Mouse (Mus musculus): Measurements from ENCODE around the gene Med21.

Med21 gene

GRCm38 (mm10) chr6:146642276-146643183, at the start of gene Med21, which contains the start of gene Tm7sf3:
Gene Med21, plus strand, starts transcription at chr6:146642547.
Gene Tm7sf3, minus strand, starts transcription at chr6:146642824.
- DNase-seq (ENCODE audit: low read depth, low spot score), result peak; percentile 97

- no peak for DNase-seq (ENCODE audit: low read depth, low spot score)
Measured at GRCm38 (mm10) chr6:146602601-146603000, 39.7 kb upstream of the Med21 start.

- DNase-seq (ENCODE audit: low read depth, low spot score), result no peak
Measured at GRCm38 (mm10) chr6:146603651-146604050, 38.7 kb upstream of the Med21 start.

- DNase-seq (ENCODE audit: low read depth, low spot score), result no peak
Measured at GRCm38 (mm10) chr6:146611385-146611784, 31.0 kb upstream of the Med21 start.

GRCm38 (mm10) chr6:146611897-146612296, 30.4 kb upstream of the Med21 start:
- DNase-seq (ENCODE audit: low read depth, low spot score), result no peak

GRCm38 (mm10) chr6:146612736-146613135, 29.6 kb upstream of the Med21 start:
- DNase-seq (ENCODE audit: low read depth, low spot score), result no peak

GRCm38 (mm10) chr6:146613907-146614306, 28.4 kb upstream of the Med21 start:
- no peak for DNase-seq (ENCODE audit: low read depth, low spot score)

GRCm38 (mm10) chr6:146614541-146614940, 27.8 kb upstream of the Med21 start:
- no peak for DNase-seq (ENCODE audit: low read depth, low spot score)

GRCm38 (mm10) chr6:146615891-146616290, 26.5 kb upstream of the Med21 start:
- no peak for DNase-seq (ENCODE audit: low read depth, low spot score)

GRCm38 (mm10) chr6:146616670-146617069, 25.7 kb upstream of the Med21 start:
- no peak for DNase-seq (ENCODE audit: low read depth, low spot score)

GRCm38 (mm10) chr6:146628123-146628522, 14.2 kb upstream of the Med21 start:
- no peak for DNase-seq (ENCODE audit: low read depth, low spot score)

GRCm38 (mm10) chr6:146629781-146630756, 12.3 kb upstream of the Med21 start:
- no peak for DNase-seq (ENCODE audit: low read depth, low spot score)

- DNase-seq (ENCODE audit: low read depth, low spot score), result no peak
Measured at GRCm38 (mm10) chr6:146630961-146631360, 11.4 kb upstream of the Med21 start.

- DNase-seq (ENCODE audit: low read depth, low spot score), result no peak
Measured at GRCm38 (mm10) chr6:146631847-146632246, 10.5 kb upstream of the Med21 start.

GRCm38 (mm10) chr6:146632403-146632802, 9.9 kb upstream of the Med21 start:
- no peak for DNase-seq (ENCODE audit: low read depth, low spot score)

GRCm38 (mm10) chr6:146633097-146633496, 9.2 kb upstream of the Med21 start:
- DNase-seq (ENCODE audit: low read depth, low spot score), result no peak

- no peak for DNase-seq (ENCODE audit: low read depth, low spot score)
Measured at GRCm38 (mm10) chr6:146633629-146634014, 8.7 kb upstream of the Med21 start.

GRCm38 (mm10) chr6:146634015-146634722, 8.2 kb upstream of the Med21 start:
- peak; percentile 79 for DNase-seq (ENCODE audit: low read depth, low spot score)

GRCm38 (mm10) chr6:146634759-146635606, 7.4 kb upstream of the Med21 start:
- no peak for DNase-seq (ENCODE audit: low read depth, low spot score)

GRCm38 (mm10) chr6:146636482-146636881, 5.9 kb upstream of the Med21 start:
- DNase-seq (ENCODE audit: low read depth, low spot score), result no peak

Measured in embryo, embryonic 11.5 days (tissue).